Mouse (Mus musculus): ENCODE measurements around the gene Foxj1. TPM values are rescaled to one million over a fixed set of nuclear protein-coding genes. Genes with fewer than 3 reads are reported as not detected.

Gene Foxj1
- polyA plus RNA-seq, 1 experiment = 12.3 TPM

GRCm38 (mm10) chr11:116371894-116372450 is 36.8 kb upstream of the Foxj1 start:
- Histone ChIP-seq H3K27ac (ENCODE audit: insufficient read depth, low read length) (peak overlapping the region; percentile 78), H3K27me3 (ENCODE audit: control insufficient read depth, insufficient read depth, low read length, poor library complexity, severe bottlenecking) (no peaks in the 10 kb centered on the region), H3K9ac (ENCODE audit: low read depth, poor library complexity, severe bottlenecking) (no peak overlapping the region), H3K36me3 (ENCODE audit: control insufficient read depth, insufficient read depth, low read length, poor library complexity, severe bottlenecking) (no peaks in the 10 kb centered on the region), H3K4me3 (ENCODE audit: low read depth, low read length) (no peak overlapping the region), H3K9me3 (replicated peaks; ENCODE audit: control insufficient read depth, insufficient read depth, low read length, poor library complexity, severe bottlenecking) (no peaks in the 10 kb centered on the region), H3K4me1 (ENCODE audit: control insufficient read depth, insufficient read depth, low read length) (peaks cover 8% of the 10 kb centered on the region)
- no peak for TF ChIP-seq POLR2A (IDR thresholded peaks at IDR 0.05; ENCODE audit: insufficient read depth, low read length)
- TF ChIP-seq CTCF (IDR thresholded peaks at IDR 0.05; ENCODE audit: low read depth, low read length) = no peak
- TF ChIP-seq EP300 (IDR thresholded peaks at IDR 0.05; ENCODE audit: insufficient read depth, low read depth, low read length) = no peak

- TF ChIP-seq CTCF (IDR thresholded peaks at IDR 0.05; ENCODE audit: low read depth, low read length) = no peak
- TF ChIP-seq EP300 (IDR thresholded peaks at IDR 0.05; ENCODE audit: insufficient read depth, low read depth, low read length) = no peak
- TF ChIP-seq POLR2A (IDR thresholded peaks at IDR 0.05; ENCODE audit: insufficient read depth, low read length) = no peak
- H3K27me3 ChIP-seq (ENCODE audit: control insufficient read depth, insufficient read depth, low read length, poor library complexity, severe bottlenecking) = no peaks in the 10 kb centered on the region
- no peaks in the 10 kb centered on the region for H3K36me3 ChIP-seq (ENCODE audit: control insufficient read depth, insufficient read depth, low read length, poor library complexity, severe bottlenecking)
- no peaks in the 10 kb centered on the region for H3K9me3 ChIP-seq (replicated peaks; ENCODE audit: control insufficient read depth, insufficient read depth, low read length, poor library complexity, severe bottlenecking)
- H3K27ac ChIP-seq (ENCODE audit: insufficient read depth, low read length) = no peak overlapping the region
- peaks cover 8% of the 10 kb centered on the region for H3K4me1 ChIP-seq (ENCODE audit: control insufficient read depth, insufficient read depth, low read length)
- no peak overlapping the region for H3K4me3 ChIP-seq (ENCODE audit: low read depth, low read length)
- H3K9ac ChIP-seq (ENCODE audit: low read depth, poor library complexity, severe bottlenecking) = no peak overlapping the region
Measured at GRCm38 (mm10) chr11:116369633-116370032, 34.4 kb upstream of the Foxj1 start.

- no peaks in the 10 kb centered on the region for H3K9me3 ChIP-seq (replicated peaks; ENCODE audit: control insufficient read depth, insufficient read depth, low read length, poor library complexity, severe bottlenecking)
- H3K36me3 ChIP-seq (ENCODE audit: control insufficient read depth, insufficient read depth, low read length, poor library complexity, severe bottlenecking) = no peaks in the 10 kb centered on the region
- H3K27ac ChIP-seq (ENCODE audit: insufficient read depth, low read length) = no peak overlapping the region
- H3K27me3 ChIP-seq (ENCODE audit: control insufficient read depth, insufficient read depth, low read length, poor library complexity, severe bottlenecking) = no peaks in the 10 kb centered on the region
- no peak overlapping the region for H3K9ac ChIP-seq (ENCODE audit: low read depth, poor library complexity, severe bottlenecking)
- H3K4me1 ChIP-seq (ENCODE audit: control insufficient read depth, insufficient read depth, low read length) = peaks cover 8% of the 10 kb centered on the region
- TF ChIP-seq EP300 (IDR thresholded peaks at IDR 0.05; ENCODE audit: insufficient read depth, low read depth, low read length) (no peak), POLR2A (IDR thresholded peaks at IDR 0.05; ENCODE audit: insufficient read depth, low read length) (no peak), CTCF (IDR thresholded peaks at IDR 0.05; ENCODE audit: low read depth, low read length) (no peak)
- no peak overlapping the region for H3K4me3 ChIP-seq (ENCODE audit: low read depth, low read length)
Measured at GRCm38 (mm10) chr11:116369051-116369450, 33.9 kb upstream of the Foxj1 start.

GRCm38 (mm10) chr11:116368116-116368515 is 32.9 kb upstream of the Foxj1 start:
- no peaks in the 10 kb centered on the region for H3K36me3 ChIP-seq (ENCODE audit: control insufficient read depth, insufficient read depth, low read length, poor library complexity, severe bottlenecking)
- no peak overlapping the region for H3K9ac ChIP-seq (ENCODE audit: low read depth, poor library complexity, severe bottlenecking)
- peaks cover 8% of the 10 kb centered on the region for H3K4me1 ChIP-seq (ENCODE audit: control insufficient read depth, insufficient read depth, low read length)
- H3K27me3 ChIP-seq (ENCODE audit: control insufficient read depth, insufficient read depth, low read length, poor library complexity, severe bottlenecking) = no peaks in the 10 kb centered on the region
- H3K27ac ChIP-seq (ENCODE audit: insufficient read depth, low read length) = no peak overlapping the region
- no peaks in the 10 kb centered on the region for H3K9me3 ChIP-seq (replicated peaks; ENCODE audit: control insufficient read depth, insufficient read depth, low read length, poor library complexity, severe bottlenecking)
- TF ChIP-seq EP300 (IDR thresholded peaks at IDR 0.05; ENCODE audit: insufficient read depth, low read depth, low read length) (peak; percentile 37; the same call in 1 of the 2 replicates), POLR2A (IDR thresholded peaks at IDR 0.05; ENCODE audit: insufficient read depth, low read length) (no peak), CTCF (IDR thresholded peaks at IDR 0.05; ENCODE audit: low read depth, low read length) (peak; percentile 90)
- no peak overlapping the region for H3K4me3 ChIP-seq (ENCODE audit: low read depth, low read length)

GRCm38 (mm10) chr11:116366647-116367046 is 31.4 kb upstream of the Foxj1 start:
- Histone ChIP-seq H3K4me1 (ENCODE audit: control insufficient read depth, insufficient read depth, low read length) (peaks cover 5% of the 10 kb centered on the region), H3K9me3 (replicated peaks; ENCODE audit: control insufficient read depth, insufficient read depth, low read length, poor library complexity, severe bottlenecking) (no peaks in the 10 kb centered on the region), H3K4me3 (ENCODE audit: low read depth, low read length) (no peak overlapping the region), H3K27ac (ENCODE audit: insufficient read depth, low read length) (no peak overlapping the region), H3K9ac (ENCODE audit: low read depth, poor library complexity, severe bottlenecking) (no peak overlapping the region), H3K27me3 (ENCODE audit: control insufficient read depth, insufficient read depth, low read length, poor library complexity, severe bottlenecking) (no peaks in the 10 kb centered on the region), H3K36me3 (ENCODE audit: control insufficient read depth, insufficient read depth, low read length, poor library complexity, severe bottlenecking) (no peaks in the 10 kb centered on the region)
- TF ChIP-seq POLR2A (IDR thresholded peaks at IDR 0.05; ENCODE audit: insufficient read depth, low read length) (no peak), EP300 (IDR thresholded peaks at IDR 0.05; ENCODE audit: insufficient read depth, low read depth, low read length) (no peak), CTCF (IDR thresholded peaks at IDR 0.05; ENCODE audit: low read depth, low read length) (no peak)

- Histone ChIP-seq H3K36me3 (ENCODE audit: control insufficient read depth, insufficient read depth, low read length, poor library complexity, severe bottlenecking) (no peaks in the 10 kb centered on the region), H3K4me3 (ENCODE audit: low read depth, low read length) (no peak overlapping the region), H3K9me3 (replicated peaks; ENCODE audit: control insufficient read depth, insufficient read depth, low read length, poor library complexity, severe bottlenecking) (no peaks in the 10 kb centered on the region), H3K4me1 (ENCODE audit: control insufficient read depth, insufficient read depth, low read length) (peaks cover 3% of the 10 kb centered on the region), H3K27ac (ENCODE audit: insufficient read depth, low read length) (no peak overlapping the region), H3K27me3 (ENCODE audit: control insufficient read depth, insufficient read depth, low read length, poor library complexity, severe bottlenecking) (no peaks in the 10 kb centered on the region), H3K9ac (ENCODE audit: low read depth, poor library complexity, severe bottlenecking) (no peak overlapping the region)
- TF ChIP-seq POLR2A (IDR thresholded peaks at IDR 0.05; ENCODE audit: insufficient read depth, low read length) (no peak), EP300 (IDR thresholded peaks at IDR 0.05; ENCODE audit: insufficient read depth, low read depth, low read length) (no peak), CTCF (IDR thresholded peaks at IDR 0.05; ENCODE audit: low read depth, low read length) (no peak)
Measured at GRCm38 (mm10) chr11:116366124-116366523, 30.9 kb upstream of the Foxj1 start.
